ENCODE assay signal across 10 mouse cellular contexts in the genomic region with DNA sequence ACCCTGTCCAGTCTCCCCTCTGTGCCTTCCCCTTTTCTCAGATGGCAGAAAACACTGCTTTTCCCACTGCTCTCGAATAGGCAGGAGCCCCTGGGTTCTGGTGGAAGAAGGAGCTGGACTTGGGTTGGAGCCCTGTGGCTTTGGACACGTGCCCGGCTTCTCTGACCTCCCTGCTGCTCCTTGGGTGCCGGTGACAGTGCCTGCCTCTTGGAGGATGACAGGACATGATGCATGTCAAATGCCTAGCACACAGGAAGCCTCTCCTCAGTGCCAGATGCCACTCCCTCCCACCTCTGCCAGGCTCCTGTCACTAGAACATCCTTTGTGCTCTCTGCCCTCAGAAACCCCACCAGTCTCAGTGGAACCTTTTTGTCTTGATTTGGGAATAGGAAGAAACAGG. TPM values are rescaled to one million over a fixed set of nuclear protein-coding genes. Genes with fewer than 3 reads are reported as not detected.
A peak's percentile ranks its signal among the peaks of the same experiment; 100 is the strongest.
DNase-seq lines count a peak whose midpoint lies in the region; ATAC-seq lines count a peak whose summit lies in the region.
"Had no signal": no experiment of that assay in that cellular context is flagged by ENCODE, and none has a peak within 500 bp of the region (broad histone marks: within the 10 kb centered on the region; RNA-seq: fewer than 3 reads in every experiment).

No protein-coding gene starts in this region.

- H3K9me3 ChIP-seq in heart, embryonic 10.5 days = no peaks in the 10 kb centered on the region
- no peaks in the 10 kb centered on the region for H3K9me3 ChIP-seq in intestine, embryonic 16.5 days (ENCODE audit: control insufficient read depth, low read length)
- H3K9me3 ChIP-seq: embryonic facial prominence, embryonic 12.5 days; G1E had no signal

- intact Hi-C loops in heart, postnatal 14 days (cut with DNase I) = no loop called here

- peak; percentile 34 to 35 for DNase-seq in heart, postnatal 14 days
- DNase-seq in heart, embryonic 10.5 days (ENCODE audit: low spot score) = no peak
- DNase-seq in spleen, adult 18-20 months = peak; percentile 27 to 35
- no peak for DNase-seq in spleen, postnatal 4 days (ENCODE audit: low spot score in 2 of 2)
- DNase-seq in kidney, adult 8-10 months = peak; percentile 40 to 42
- no peak for DNase-seq in embryo, embryonic 10.5 days (ENCODE audit: low spot score)

- no peaks in the 10 kb centered on the region for H3K36me3 ChIP-seq in heart, embryonic 10.5 days
- H3K36me3 ChIP-seq in intestine, embryonic 16.5 days (ENCODE audit: control insufficient read depth, insufficient read depth, low read length) = no peaks in the 10 kb centered on the region
- H3K36me3 ChIP-seq: embryonic facial prominence, embryonic 12.5 days; G1E had no signal

- 52% methylated on average over 4 of the region's 4 CpGs for WGBS in heart, embryonic 10.5 days
- WGBS in intestine, embryonic 16.5 days = 54% methylated on average over 4 of the region's 4 CpGs

- ATAC-seq in activated CD4-positive, CD25-positive, alpha-beta regulatory T cell, adult 4 months = no peak
- ATAC-seq in intestine, embryonic 16.5 days = no peak

- H3K9ac ChIP-seq in intestine, embryonic 16.5 days (ENCODE audit: low read depth, low read length) = no peak overlapping the region
- H3K9ac ChIP-seq: embryonic facial prominence, embryonic 12.5 days had no signal

- H3K4me2 ChIP-seq in intestine, embryonic 16.5 days (ENCODE audit: low read depth, low read length) = no peak overlapping the region
- H3K4me2 ChIP-seq: embryonic facial prominence, embryonic 12.5 days had no signal

- H3K4me1 ChIP-seq in heart, embryonic 10.5 days = peaks cover 17% of the 10 kb centered on the region
- peaks cover 28% of the 10 kb centered on the region for H3K4me1 ChIP-seq in intestine, embryonic 16.5 days (ENCODE audit: control insufficient read depth, insufficient read depth, low read length)

- peaks cover 53% of the 10 kb centered on the region for H3K27me3 ChIP-seq in heart, embryonic 10.5 days (ENCODE audit: insufficient read depth, poor library complexity, severe bottlenecking)
- peaks cover 18% of the 10 kb centered on the region; the same call in 1 of the 2 replicates for H3K27me3 ChIP-seq in intestine, embryonic 16.5 days (replicated peaks; ENCODE audit: control insufficient read depth, insufficient read depth, low read length)

- no peak overlapping the region for H3K27ac ChIP-seq in heart, embryonic 10.5 days
- H3K27ac ChIP-seq in intestine, embryonic 16.5 days (ENCODE audit: low read length) = no peak overlapping the region
- H3K27ac ChIP-seq: embryonic facial prominence, embryonic 12.5 days had no signal

- H3K4me3 ChIP-seq in heart, embryonic 10.5 days = no peak overlapping the region
- no peak overlapping the region for H3K4me3 ChIP-seq in intestine, embryonic 16.5 days (ENCODE audit: low read length)
- H3K4me3 ChIP-seq: embryonic facial prominence, embryonic 12.5 days had no signal

RNA-seq across cellular contexts. Expression of a gene that starts 3.2 kb away (rescaled TPM):
- 1 to 10 TPM; 8.6 to 9.6 TPM for total RNA-seq in heart, postnatal 14 days (2021)
- polyA plus RNA-seq in heart, embryonic 10.5 days (2016; fragmentation: Nextera tagmentation; extraction: Ambion mirVana) = 6.3 and 7.0 TPM in 2 replicates
- polyA plus RNA-seq in activated CD4-positive, CD25-positive, alpha-beta regulatory T cell, adult 4 months (2017; shearing (Covaris generic)) = 10 to 100 TPM; 21.4 to 27.8 TPM
- 8.6 and 8.9 TPM in 2 replicates for polyA plus RNA-seq in intestine, embryonic 16.5 days (2015; fragmentation: Nextera tagmentation; extraction: Ambion mirVana)

Comparison
In these comparisons a context has a peak if more than half of its experiments do, and no peak if none do; other contexts are left out.
1. DNase-seq: peak in heart, postnatal 14 days (2 of 2), spleen, adult 18-20 months (2 of 2) and kidney, adult 8-10 months (2 of 2); none in heart, embryonic 10.5 days (single experiment), spleen, postnatal 4 days (0 of 2) and embryo, embryonic 10.5 days (single experiment).